Mouse (Mus musculus): Measurements from ENCODE around the gene Npy4r. TPM values are rescaled to one million over a fixed set of nuclear protein-coding genes. Genes with fewer than 3 reads are reported as not detected.

Gene Npy4r
- polyA plus RNA-seq, 1 experiment from 2014 or later, result not detected

DNA sequence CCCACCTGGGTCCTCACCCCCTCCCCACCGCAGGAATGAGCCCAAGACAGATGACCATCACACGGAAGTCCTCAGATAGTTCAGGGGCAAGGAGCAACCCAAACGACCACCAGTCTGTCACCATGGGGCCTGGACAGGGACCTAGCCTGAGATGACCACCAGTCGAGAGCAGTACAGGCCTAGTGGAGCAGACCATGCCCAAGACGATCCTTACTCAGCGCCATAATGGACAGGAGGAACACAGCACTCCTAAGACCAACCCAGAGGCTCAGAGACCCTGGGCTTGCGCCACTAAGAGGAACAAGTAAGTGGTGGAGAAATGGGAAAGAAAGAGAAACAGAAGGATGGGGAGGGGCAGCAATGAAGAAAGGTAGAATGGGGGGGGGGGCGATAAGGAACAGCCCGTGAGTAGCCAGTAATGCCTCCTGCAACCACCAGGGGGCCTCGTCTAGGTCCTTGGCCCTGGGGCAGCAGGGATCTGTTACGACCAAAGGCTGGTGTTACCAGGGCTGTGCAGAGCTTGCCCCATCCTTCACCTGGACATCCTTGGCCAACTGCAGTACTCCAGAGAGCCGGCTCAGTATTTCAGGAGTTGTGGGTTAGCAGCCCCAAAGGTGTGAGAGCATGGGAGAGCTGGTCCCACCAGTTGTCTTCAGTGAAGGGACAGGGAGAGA, 45.8 kb downstream of the Npy4r start:
- Histone ChIP-seq H3K27ac (ENCODE audit: low read depth, low read length) (no peak overlapping the region), H3K27me3 (ENCODE audit: control insufficient read depth, insufficient read depth, low read length) (no peaks in the 10 kb centered on the region), H3K4me2 (ENCODE audit: low read depth, low read length, severe bottlenecking) (no peak overlapping the region), H3K36me3 (ENCODE audit: control insufficient read depth, insufficient read depth, low read length) (no peaks in the 10 kb centered on the region), H3K9me3 (ENCODE audit: control insufficient read depth, low read length) (no peaks in the 10 kb centered on the region), H3K4me3 (ENCODE audit: low read depth, low read length) (no peak overlapping the region), H3K4me1 (replicated peaks; ENCODE audit: control insufficient read depth, insufficient read depth, low read length) (no peaks in the 10 kb centered on the region), H3K9ac (ENCODE audit: low read length) (no peak overlapping the region)
- DNase-seq (ENCODE audit: low spot score), result peak; percentile 68
- WGBS, result 59% methylated on average over 12 of the region's 12 CpGs
- no peak for ATAC-seq (replicated peaks; ENCODE audit: low FRiP score)

DNA sequence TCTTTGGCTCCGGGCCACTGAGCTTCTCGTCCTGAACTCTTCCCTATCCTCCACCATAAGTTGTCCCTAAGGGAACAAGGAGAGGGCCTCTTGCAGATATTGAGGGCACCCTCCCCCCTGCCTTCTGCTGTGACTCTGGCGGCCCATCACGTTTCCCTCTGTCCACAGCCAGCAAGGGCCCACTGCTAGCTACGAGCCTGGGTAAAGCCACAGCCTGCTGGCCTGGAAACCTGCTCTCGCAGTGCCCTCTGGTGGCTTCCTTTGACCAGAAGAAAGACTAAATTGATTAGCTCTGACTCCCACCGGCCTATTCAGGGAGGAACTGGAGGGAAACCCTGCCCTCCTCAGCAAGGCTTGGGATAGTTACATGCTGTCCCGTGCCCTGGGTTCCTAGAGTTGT, 47.4 kb downstream of the Npy4r start:
- ATAC-seq (replicated peaks; ENCODE audit: low FRiP score), result no peak
- no peaks in the 10 kb centered on the region for H3K4me1 ChIP-seq (replicated peaks; ENCODE audit: control insufficient read depth, insufficient read depth, low read length)
- DNase-seq (ENCODE audit: low spot score), result peak; percentile 68
- no peak overlapping the region for H3K9ac ChIP-seq (ENCODE audit: low read length)
- no peak overlapping the region for H3K4me3 ChIP-seq (ENCODE audit: low read depth, low read length)
- no peaks in the 10 kb centered on the region for H3K36me3 ChIP-seq (ENCODE audit: control insufficient read depth, insufficient read depth, low read length)
- H3K9me3 ChIP-seq (ENCODE audit: control insufficient read depth, low read length), result no peaks in the 10 kb centered on the region
- no peak overlapping the region for H3K4me2 ChIP-seq (ENCODE audit: low read depth, low read length, severe bottlenecking)
- no peak overlapping the region for H3K27ac ChIP-seq (ENCODE audit: low read depth, low read length)
- no peaks in the 10 kb centered on the region for H3K27me3 ChIP-seq (ENCODE audit: control insufficient read depth, insufficient read depth, low read length)
- WGBS, result 26% methylated on average over 8 of the region's 8 CpGs

DNA sequence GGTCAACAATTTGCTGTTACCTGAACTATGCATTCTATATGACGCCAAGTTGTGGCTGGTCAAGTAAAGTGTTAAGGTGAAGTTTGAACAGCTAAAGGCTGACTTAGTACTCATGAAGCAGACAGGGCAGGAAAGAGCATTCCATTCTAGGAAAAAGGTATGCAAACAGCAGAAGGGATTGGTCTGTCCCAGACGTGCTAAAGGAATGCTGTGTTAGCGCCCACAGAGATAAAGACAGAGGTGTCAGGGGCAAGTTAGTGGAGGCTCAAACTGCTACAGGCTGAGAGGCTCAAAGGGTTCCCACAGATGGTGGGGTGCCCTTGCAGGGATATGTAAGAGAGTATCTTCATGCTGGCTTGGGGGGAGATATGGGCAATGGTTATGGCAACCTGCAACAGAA, 48.4 kb downstream of the Npy4r start:
- WGBS, result 90% methylated on average over 3 of the region's 3 CpGs
- no peak overlapping the region for H3K9ac ChIP-seq (ENCODE audit: low read length)

DNA sequence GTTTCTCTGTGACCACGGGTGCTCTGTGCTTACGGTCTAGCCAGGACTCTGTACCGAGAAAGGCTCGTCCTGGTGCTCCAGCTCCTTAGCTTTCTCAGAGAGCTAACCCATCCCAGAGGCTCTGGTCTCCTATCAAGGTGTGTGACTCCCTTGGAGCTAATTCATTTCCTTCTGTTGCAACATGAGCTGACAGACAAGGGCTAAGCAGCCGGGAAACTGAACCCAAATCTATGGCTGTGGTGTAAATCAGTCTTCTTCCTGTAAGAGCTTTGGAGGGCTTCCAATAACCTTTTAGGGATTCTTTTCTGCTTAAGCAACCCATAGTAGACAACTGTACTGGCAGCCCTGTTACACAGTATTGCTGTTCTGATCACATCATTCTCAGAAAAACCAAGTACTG, 49.7 kb downstream of the Npy4r start, which contains the start of gene A630023A22Rik:
Gene A630023A22Rik (minus strand): TSS at position 154 of the 400 bp plus-strand sequence.
- H3K9me3 ChIP-seq (ENCODE audit: control insufficient read depth, low read length), result no peaks in the 10 kb centered on the region
- no peaks in the 10 kb centered on the region for H3K36me3 ChIP-seq (ENCODE audit: control insufficient read depth, insufficient read depth, low read length)
- H3K9ac ChIP-seq (ENCODE audit: low read length), result no peak within 1 kb of the TSS
- no peak for DNase-seq (ENCODE audit: low spot score)
- H3K4me3 ChIP-seq (ENCODE audit: low read depth, low read length), result no peak within 1 kb of the TSS
- H3K4me2 ChIP-seq (ENCODE audit: low read depth, low read length, severe bottlenecking), result no peak within 1 kb of the TSS
- 79% methylated on average over 5 of the region's 5 CpGs for WGBS
- H3K27me3 ChIP-seq (ENCODE audit: control insufficient read depth, insufficient read depth, low read length), result no peaks in the 10 kb centered on the region
- H3K27ac ChIP-seq (ENCODE audit: low read depth, low read length), result no peak within 1 kb of the TSS
- no peaks in the 10 kb centered on the region for H3K4me1 ChIP-seq (replicated peaks; ENCODE audit: control insufficient read depth, insufficient read depth, low read length)
- no peak for ATAC-seq (replicated peaks; ENCODE audit: low FRiP score)

More for the DNA sequence above, 48.4 kb downstream of the Npy4r start:
- H3K9me3 ChIP-seq (ENCODE audit: control insufficient read depth, low read length), result no peaks in the 10 kb centered on the region
- ATAC-seq (replicated peaks; ENCODE audit: low FRiP score) (no peak), DNase-seq (ENCODE audit: low spot score) (peak; percentile 2)
- H3K4me3 ChIP-seq (ENCODE audit: low read depth, low read length), result no peak overlapping the region
- no peak overlapping the region for H3K4me2 ChIP-seq (ENCODE audit: low read depth, low read length, severe bottlenecking)
- no peaks in the 10 kb centered on the region for H3K36me3 ChIP-seq (ENCODE audit: control insufficient read depth, insufficient read depth, low read length)
- no peak overlapping the region for H3K27ac ChIP-seq (ENCODE audit: low read depth, low read length)
- H3K27me3 ChIP-seq (ENCODE audit: control insufficient read depth, insufficient read depth, low read length), result no peaks in the 10 kb centered on the region
- no peaks in the 10 kb centered on the region for H3K4me1 ChIP-seq (replicated peaks; ENCODE audit: control insufficient read depth, insufficient read depth, low read length)

DNA sequence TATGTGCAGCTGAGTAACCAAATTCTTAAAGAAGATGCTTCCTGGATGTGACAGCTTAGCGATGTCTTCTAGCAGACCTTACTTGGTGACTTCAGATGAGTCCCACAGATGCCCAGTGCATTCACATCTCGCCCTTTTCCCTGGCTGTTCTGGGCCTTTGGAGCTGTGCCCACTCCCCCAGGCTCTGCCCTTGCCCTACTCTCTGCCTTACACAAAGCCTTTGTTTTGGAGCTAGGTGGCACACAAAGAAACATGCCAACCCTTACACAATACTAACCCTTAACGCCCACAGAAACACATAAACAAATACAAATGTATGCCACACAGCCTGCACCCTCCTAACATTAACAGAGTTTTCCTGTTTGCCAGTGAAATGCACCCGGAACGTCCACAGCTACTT, 56.1 kb downstream of the Npy4r start:
- H3K27me3 ChIP-seq (ENCODE audit: control insufficient read depth, insufficient read depth, low read length), result no peaks in the 10 kb centered on the region
- no peaks in the 10 kb centered on the region for H3K36me3 ChIP-seq (ENCODE audit: control insufficient read depth, insufficient read depth, low read length)
- H3K9me3 ChIP-seq (ENCODE audit: control insufficient read depth, low read length), result no peaks in the 10 kb centered on the region
- DNase-seq (ENCODE audit: low spot score) (no peak), ATAC-seq (replicated peaks; ENCODE audit: low FRiP score) (no peak)
- no peaks in the 10 kb centered on the region for H3K4me1 ChIP-seq (replicated peaks; ENCODE audit: control insufficient read depth, insufficient read depth, low read length)
- no peak overlapping the region for H3K4me2 ChIP-seq (ENCODE audit: low read depth, low read length, severe bottlenecking)
- H3K27ac ChIP-seq (ENCODE audit: low read depth, low read length), result no peak overlapping the region
- H3K9ac ChIP-seq (ENCODE audit: low read length), result no peak overlapping the region
- H3K4me3 ChIP-seq (ENCODE audit: low read depth, low read length), result no peak overlapping the region
- 90% methylated on average over 5 of the region's 5 CpGs for WGBS

Other genes starting within 250 kb of the Npy4r start
- gene Gdf10, start 228.9 kb downstream of the Npy4r start, polyA plus RNA-seq (2014; fragmentation: Nextera tagmentation; extraction: Ambion mirVana), result 2.4 and 2.8 TPM in 2 replicates
- gene Gdf2, start 211.4 kb downstream of the Npy4r start, polyA plus RNA-seq (2014; fragmentation: Nextera tagmentation; extraction: Ambion mirVana), result not detected in 2 replicates
- not detected in 2 replicates for gene Rbp3, start 198.5 kb downstream of the Npy4r start, polyA plus RNA-seq (2014; fragmentation: Nextera tagmentation; extraction: Ambion mirVana)
- 0.08 and 0.09 TPM in 2 replicates for gene Zfp488, start 173.7 kb downstream of the Npy4r start, polyA plus RNA-seq (2014; fragmentation: Nextera tagmentation; extraction: Ambion mirVana)
- gene Gm30083, start 137.3 kb downstream of the Npy4r start, polyA plus RNA-seq (2014; fragmentation: Nextera tagmentation; extraction: Ambion mirVana), result not detected in 2 replicates
- not detected in 2 replicates for gene Gm5460, start 135.7 kb downstream of the Npy4r start, polyA plus RNA-seq (2014; fragmentation: Nextera tagmentation; extraction: Ambion mirVana)
- not detected in 2 replicates for gene Antxrl, start 99.8 kb downstream of the Npy4r start, polyA plus RNA-seq (2014; fragmentation: Nextera tagmentation; extraction: Ambion mirVana)
- gene Anxa8, start 66.5 kb downstream of the Npy4r start, polyA plus RNA-seq (2014; fragmentation: Nextera tagmentation; extraction: Ambion mirVana), result 0.88 and 1.2 TPM in 2 replicates
- gene A630023A22Rik, start 49.7 kb downstream of the Npy4r start, polyA plus RNA-seq (2014; fragmentation: Nextera tagmentation; extraction: Ambion mirVana), result not detected in 2 replicates
- gene Gprin2, start 49.2 kb upstream of the Npy4r start, polyA plus RNA-seq (2014; fragmentation: Nextera tagmentation; extraction: Ambion mirVana), result 0.41 and 0.44 TPM in 2 replicates
- 0.15 and 0.35 TPM in 2 replicates for gene Syt15, start 67.1 kb upstream of the Npy4r start, polyA plus RNA-seq (2014; fragmentation: Nextera tagmentation; extraction: Ambion mirVana)
- 9.0 and 10.3 TPM in 2 replicates for gene Shld2, start 158.0 kb upstream of the Npy4r start, polyA plus RNA-seq (2014; fragmentation: Nextera tagmentation; extraction: Ambion mirVana)
- 89.4 TPM in 2 replicates for gene Glud1, start 158.2 kb upstream of the Npy4r start, polyA plus RNA-seq (2014; fragmentation: Nextera tagmentation; extraction: Ambion mirVana)
- gene Fam25c, start 202.9 kb upstream of the Npy4r start, polyA plus RNA-seq (2014; fragmentation: Nextera tagmentation; extraction: Ambion mirVana), result not detected in 2 replicates
- gene Sncg, start 222.3 kb upstream of the Npy4r start, polyA plus RNA-seq (2014; fragmentation: Nextera tagmentation; extraction: Ambion mirVana), result 3.7 and 5.4 TPM in 2 replicates
- gene Mmrn2, start 223.0 kb upstream of the Npy4r start, polyA plus RNA-seq (2014; fragmentation: Nextera tagmentation; extraction: Ambion mirVana), result 7.2 and 7.6 TPM in 2 replicates